Mouse (Mus musculus) embryonic facial prominence, embryonic 12.5 days (tissue): ENCODE results near the gene Hsd17b12. TPM values are rescaled to one million over a fixed set of nuclear protein-coding genes. Genes with fewer than 3 reads are reported as not detected.

Experiments
- ATAC-seq: fragments of 200-750 bp; cut with Nextera tagmentation; 2 replicates; pipeline ENCODE4 v1.8.0; 2017; ENCODE audit not compliant: insufficient number of reproducible peaks, insufficient read depth, low FRiP score, low TSS enrichment
- H3K27ac ChIP-seq: fragments of 300-500 bp; sonication (generic); 2 replicates; pipeline ENCODE4 v1.5.1; 2016; ENCODE audit warnings: mild to moderate bottlenecking
- H3K27me3 ChIP-seq: fragments of 300-500 bp; sonication (generic); 2 replicates; pipeline ENCODE4 v1.6.1; 2016; ENCODE audit warnings: mild to moderate bottlenecking, moderate library complexity
- H3K36me3 ChIP-seq: fragments of 300-500 bp; sonication (generic); 2 replicates; pipeline ENCODE4 v1.6.1; 2016; ENCODE audit warnings: mild to moderate bottlenecking
- H3K4me1 ChIP-seq: fragments of 300-500 bp; sonication (generic); 2 replicates; pipeline ENCODE4 v1.6.1; 2016
- H3K4me2 ChIP-seq: fragments of 300-500 bp; sonication (generic); replicated peaks from 2 replicates; pipeline ENCODE4 v1.6.1; 2016; ENCODE audit warnings: mild to moderate bottlenecking, moderate library complexity
- H3K4me3 ChIP-seq: fragments of 300-500 bp; sonication (generic); 2 replicates; pipeline ENCODE4 v1.5.1; 2016; ENCODE audit warnings: mild to moderate bottlenecking
- H3K9ac ChIP-seq: fragments of 300-500 bp; sonication (generic); 2 replicates; pipeline ENCODE4 v1.6.1; 2016; ENCODE audit warnings: mild to moderate bottlenecking, moderate library complexity
- H3K9me3 ChIP-seq: fragments of 300-500 bp; sonication (generic); 2 replicates; pipeline ENCODE4 v1.6.1; 2016; ENCODE audit warnings: mild to moderate bottlenecking, moderate library complexity
- WGBS: fragments of 180-500 bp; shearing (Covaris S2); methylation state at CpG from one replicate; pipeline ENCODE4 v1.1.7; 2016; 5-methylcytosine and 5-hydroxymethylcytosine counted together
- polyA plus RNA-seq: library from polyadenylated mRNA; unstranded; fragments of >200 nt; fragmentation: Nextera tagmentation; extraction: Ambion mirVana; gene quantifications from 2 replicates; pipeline ENCODE4 v1.2.1, GENCODE M21; 2016

Gene Hsd17b12
- polyA plus RNA-seq, 1 experiment from 2014 or later = 103 TPM

- Histone ChIP-seq H3K4me3 (peak overlapping the region; percentile 87), H3K4me2 (peak overlapping the region; percentile 62), H3K36me3 (no peaks in the 10 kb centered on the region), H3K27ac (peak overlapping the region; percentile 94), H3K9ac (peak overlapping the region; percentile 89), H3K4me1 (peaks cover 29% of the 10 kb centered on the region), H3K27me3 (no peaks in the 10 kb centered on the region), H3K9me3 (no peaks in the 10 kb centered on the region)
- 3% methylated on average over 10 of the region's 10 CpGs for WGBS
- ATAC-seq = no peak
These were observed 713 bp downstream of the Hsd17b12 start for GRCm38 (mm10) chr2:94157051-94157450.

DNA sequence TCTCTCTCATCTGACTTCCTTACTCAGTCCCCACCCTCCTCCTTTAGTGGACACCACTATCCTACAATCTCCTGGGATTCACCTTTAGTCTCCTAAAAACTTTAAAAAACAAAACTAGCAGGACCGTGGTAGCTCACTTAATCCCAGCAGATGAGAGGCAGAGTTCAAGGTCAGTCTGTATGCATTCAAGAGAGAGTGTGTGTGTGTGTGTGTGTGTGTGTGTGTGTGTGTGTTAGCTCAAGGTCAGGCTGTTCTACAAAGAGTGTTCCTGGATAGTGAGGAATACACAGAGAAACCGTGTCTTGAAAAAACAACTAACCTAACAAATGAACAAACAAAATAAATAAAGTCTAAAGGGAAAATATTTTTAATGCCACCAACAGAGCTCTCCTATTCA is 12.6 kb downstream of the Hsd17b12 start:
- Histone ChIP-seq H3K4me2 (no peak overlapping the region), H3K4me3 (no peak overlapping the region), H3K27me3 (no peaks in the 10 kb centered on the region), H3K4me1 (no peaks in the 10 kb centered on the region), H3K9me3 (no peaks in the 10 kb centered on the region), H3K27ac (no peak overlapping the region), H3K9ac (no peak overlapping the region), H3K36me3 (no peaks in the 10 kb centered on the region)
- 76% methylated on average over 2 of the region's 2 CpGs for WGBS
- ATAC-seq = no peak

GRCm38 (mm10) chr2:94144520-94145145 is 13.1 kb downstream of the Hsd17b12 start:
- H3K9me3 ChIP-seq = no peaks in the 10 kb centered on the region
- no peak overlapping the region for H3K27ac ChIP-seq
- H3K36me3 ChIP-seq = no peaks in the 10 kb centered on the region
- no peaks in the 10 kb centered on the region for H3K4me1 ChIP-seq
- no peak overlapping the region for H3K4me3 ChIP-seq
- WGBS = 94% methylated on average over 7 of the region's 7 CpGs
- no peak for ATAC-seq
- no peak overlapping the region for H3K9ac ChIP-seq
- H3K27me3 ChIP-seq = no peaks in the 10 kb centered on the region
- H3K4me2 ChIP-seq = no peak overlapping the region

- WGBS = 39% methylated on average over 3 of the region's 3 CpGs
- no peak overlapping the region for H3K4me3 ChIP-seq
- ATAC-seq = no peak
These were observed 16.5 kb downstream of the Hsd17b12 start for GRCm38 (mm10) chr2:94141293-94141692.

GRCm38 (mm10) chr2:94138469-94139390 is 19.0 kb downstream of the Hsd17b12 start:
- no peak overlapping the region for H3K27ac ChIP-seq
- WGBS = 91% methylated on average over 3 of the region's 3 CpGs
- H3K4me2 ChIP-seq = no peak overlapping the region
- no peaks in the 10 kb centered on the region for H3K36me3 ChIP-seq
- no peak overlapping the region for H3K9ac ChIP-seq
- no peaks in the 10 kb centered on the region for H3K27me3 ChIP-seq
- H3K9me3 ChIP-seq = no peaks in the 10 kb centered on the region
- H3K4me3 ChIP-seq = no peak overlapping the region
- no peaks in the 10 kb centered on the region for H3K4me1 ChIP-seq
- ATAC-seq = no peak

More at GRCm38 (mm10) chr2:94141293-94141692, 16.5 kb downstream of the Hsd17b12 start:
- H3K9ac ChIP-seq = no peak overlapping the region
- H3K27ac ChIP-seq = no peak overlapping the region
- no peaks in the 10 kb centered on the region for H3K9me3 ChIP-seq
- H3K36me3 ChIP-seq = no peaks in the 10 kb centered on the region
- no peaks in the 10 kb centered on the region for H3K27me3 ChIP-seq
- H3K4me1 ChIP-seq = no peaks in the 10 kb centered on the region
- no peak overlapping the region for H3K4me2 ChIP-seq

- H3K4me2 ChIP-seq = no peak overlapping the region
- no peaks in the 10 kb centered on the region for H3K9me3 ChIP-seq
- H3K36me3 ChIP-seq = no peaks in the 10 kb centered on the region
- H3K27ac ChIP-seq = no peak overlapping the region
- no peak overlapping the region for H3K9ac ChIP-seq
- H3K27me3 ChIP-seq = no peaks in the 10 kb centered on the region
- no peak overlapping the region for H3K4me3 ChIP-seq
- ATAC-seq = no peak
- no peaks in the 10 kb centered on the region for H3K4me1 ChIP-seq
- 87% methylated on average over 3 of the region's 3 CpGs for WGBS
These were observed 20.9 kb downstream of the Hsd17b12 start for GRCm38 (mm10) chr2:94136837-94137236.

DNA sequence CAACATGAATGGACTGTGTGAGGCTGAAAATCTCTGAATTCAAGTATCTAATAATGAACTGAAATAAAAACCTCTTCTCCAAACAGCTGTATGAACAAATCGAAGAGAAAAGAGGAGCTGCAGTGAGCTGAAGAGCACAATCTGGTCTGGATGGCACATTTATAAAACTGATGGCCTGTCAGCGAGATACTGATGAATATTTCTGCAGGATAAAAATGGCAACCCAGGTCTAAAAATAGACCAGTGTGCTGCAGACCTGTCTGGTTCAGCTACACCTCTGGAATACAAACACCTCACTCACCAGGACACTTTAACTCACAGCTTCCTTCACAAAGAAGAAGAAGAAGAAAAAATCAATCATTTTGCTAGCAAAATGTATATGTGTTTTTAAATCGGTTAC is 29.3 kb downstream of the Hsd17b12 start:
- Histone ChIP-seq H3K27ac (no peak overlapping the region), H3K9me3 (no peaks in the 10 kb centered on the region), H3K9ac (no peak overlapping the region), H3K4me2 (no peak overlapping the region), H3K4me1 (0 out of 2 replicates have a peak, but pooled peaks cover 1% of the 10 kb centered on the region), H3K27me3 (no peaks in the 10 kb centered on the region), H3K4me3 (no peak overlapping the region), H3K36me3 (no peaks in the 10 kb centered on the region)
- WGBS = 92% methylated on average over 3 of the region's 3 CpGs
- no peak for ATAC-seq

DNA sequence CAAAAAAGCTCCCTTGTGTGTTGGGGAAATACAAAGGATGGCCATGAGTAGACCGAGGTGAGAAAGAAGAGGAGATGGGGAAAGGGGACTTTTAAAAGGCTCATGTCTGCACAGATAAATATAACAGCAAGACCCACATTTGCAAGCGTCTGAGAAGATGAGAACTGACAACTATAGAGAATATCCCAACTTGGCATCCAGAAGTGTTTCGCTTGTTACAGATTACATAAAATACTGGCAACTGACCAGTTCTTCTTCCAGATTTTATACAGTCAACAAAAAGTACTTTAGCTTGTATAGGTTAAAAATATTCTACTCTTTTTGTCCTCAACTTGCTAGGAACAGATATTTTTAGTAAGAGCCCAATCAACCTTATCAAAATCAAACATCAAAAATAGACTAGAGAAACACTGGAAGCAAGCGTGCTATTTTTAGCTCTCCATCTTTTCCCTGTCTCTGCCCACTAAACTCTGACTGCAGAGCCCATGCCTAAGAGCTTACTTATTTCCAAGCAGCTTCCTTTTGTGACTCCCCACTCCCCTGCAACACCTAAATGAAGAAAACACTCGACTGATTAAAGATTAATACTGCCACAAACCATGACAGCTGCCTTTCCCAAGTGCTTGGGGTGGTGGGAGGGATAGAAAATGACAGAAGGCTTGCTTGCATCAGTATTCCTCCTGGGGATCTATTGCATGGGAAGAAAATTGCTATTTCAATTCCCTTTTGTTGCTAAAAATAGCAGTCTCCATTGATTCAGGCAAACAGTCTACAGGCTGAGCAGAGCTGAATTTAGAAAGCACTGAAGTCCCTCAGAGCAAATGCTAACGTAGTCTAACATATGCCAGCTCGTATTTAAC is 35.4 kb downstream of the Hsd17b12 start:
- H3K4me2 ChIP-seq = 0 out of 2 replicates have a peak overlapping the region, but pooled peaks have one; percentile 13
- H3K27ac ChIP-seq = peak overlapping the region; percentile 50
- H3K4me3 ChIP-seq = no peak overlapping the region
- H3K9me3 ChIP-seq = no peaks in the 10 kb centered on the region
- no peak overlapping the region for H3K9ac ChIP-seq
- WGBS = 49% methylated on average over 7 of the region's 7 CpGs
- no peak for ATAC-seq
- peaks cover 11% of the 10 kb centered on the region for H3K4me1 ChIP-seq
- no peaks in the 10 kb centered on the region for H3K36me3 ChIP-seq
- no peaks in the 10 kb centered on the region for H3K27me3 ChIP-seq

DNA sequence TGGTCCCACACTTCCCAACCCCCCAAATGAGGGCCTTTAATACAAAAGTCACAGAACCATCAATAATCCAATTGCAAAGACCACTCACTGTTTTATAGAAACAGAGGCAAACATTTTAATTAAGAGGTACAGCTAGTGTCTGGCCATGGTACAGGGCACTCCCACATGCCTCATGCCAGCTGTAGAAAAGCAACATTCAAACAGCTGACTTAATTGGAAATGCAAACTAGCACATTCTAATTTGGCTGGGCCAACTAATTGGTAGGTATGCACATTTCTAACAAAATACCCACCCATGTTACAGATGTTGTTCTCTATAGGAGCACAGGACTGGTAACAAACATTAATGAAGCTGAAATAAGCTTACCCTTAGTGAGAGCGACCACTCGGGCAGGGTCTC is 54.0 kb downstream of the Hsd17b12 start:
- H3K4me2 ChIP-seq = no peak overlapping the region
- no peaks in the 10 kb centered on the region for H3K9me3 ChIP-seq
- H3K4me1 ChIP-seq = no peaks in the 10 kb centered on the region
- no peaks in the 10 kb centered on the region for H3K36me3 ChIP-seq
- H3K27ac ChIP-seq = no peak overlapping the region
- ATAC-seq = no peak
- H3K4me3 ChIP-seq = no peak overlapping the region
- WGBS = 90% methylated on average over 2 of the region's 2 CpGs
- no peaks in the 10 kb centered on the region for H3K27me3 ChIP-seq
- H3K9ac ChIP-seq = no peak overlapping the region

GRCm38 (mm10) chr2:94089901-94090300 is 67.9 kb downstream of the Hsd17b12 start:
- no peak for ATAC-seq
- H3K27me3 ChIP-seq = no peaks in the 10 kb centered on the region
- WGBS = 83% methylated on average over 1 of the region's 1 CpGs
- no peaks in the 10 kb centered on the region for H3K36me3 ChIP-seq
- H3K27ac ChIP-seq = no peak overlapping the region
- no peaks in the 10 kb centered on the region for H3K9me3 ChIP-seq
- H3K9ac ChIP-seq = no peak overlapping the region
- H3K4me3 ChIP-seq = no peak overlapping the region
- H3K4me2 ChIP-seq = no peak overlapping the region
- H3K4me1 ChIP-seq = no peaks in the 10 kb centered on the region

- Histone ChIP-seq H3K36me3 (no peaks in the 10 kb centered on the region), H3K4me3 (no peak overlapping the region), H3K27me3 (no peaks in the 10 kb centered on the region), H3K9ac (no peak overlapping the region), H3K4me2 (no peak overlapping the region), H3K27ac (no peak overlapping the region), H3K9me3 (no peaks in the 10 kb centered on the region), H3K4me1 (0 out of 2 replicates have a peak, but pooled peaks cover 5% of the 10 kb centered on the region)
- no peak for ATAC-seq
- WGBS = 88% methylated on average over 5 of the region's 5 CpGs
These were observed 88.3 kb downstream of the Hsd17b12 start for GRCm38 (mm10) chr2:94069482-94069881.
